Mouse (Mus musculus) embryonic facial prominence, embryonic 12.5 days (tissue): Measurements from ENCODE around the gene Miox. TPM values are rescaled to one million over a fixed set of nuclear protein-coding genes. Genes with fewer than 3 reads are reported as not detected.

Experiments used
- ATAC-seq: fragments of 200-750 bp; cut with Nextera tagmentation; 2 replicates; pipeline ENCODE4 v1.8.0; 2017; ENCODE audit not compliant: insufficient number of reproducible peaks, insufficient read depth, low FRiP score, low TSS enrichment
- H3K27ac ChIP-seq: fragments of 300-500 bp; sonication (generic); 2 replicates; pipeline ENCODE4 v1.5.1; 2016; ENCODE audit warnings: mild to moderate bottlenecking
- H3K27me3 ChIP-seq: fragments of 300-500 bp; sonication (generic); 2 replicates; pipeline ENCODE4 v1.6.1; 2016; ENCODE audit warnings: mild to moderate bottlenecking, moderate library complexity
- H3K36me3 ChIP-seq: fragments of 300-500 bp; sonication (generic); 2 replicates; pipeline ENCODE4 v1.6.1; 2016; ENCODE audit warnings: mild to moderate bottlenecking
- H3K4me1 ChIP-seq: fragments of 300-500 bp; sonication (generic); 2 replicates; pipeline ENCODE4 v1.6.1; 2016
- H3K4me2 ChIP-seq: fragments of 300-500 bp; sonication (generic); replicated peaks from 2 replicates; pipeline ENCODE4 v1.6.1; 2016; ENCODE audit warnings: mild to moderate bottlenecking, moderate library complexity
- H3K4me3 ChIP-seq: fragments of 300-500 bp; sonication (generic); 2 replicates; pipeline ENCODE4 v1.5.1; 2016; ENCODE audit warnings: mild to moderate bottlenecking
- H3K9ac ChIP-seq: fragments of 300-500 bp; sonication (generic); 2 replicates; pipeline ENCODE4 v1.6.1; 2016; ENCODE audit warnings: mild to moderate bottlenecking, moderate library complexity
- H3K9me3 ChIP-seq: fragments of 300-500 bp; sonication (generic); 2 replicates; pipeline ENCODE4 v1.6.1; 2016; ENCODE audit warnings: mild to moderate bottlenecking, moderate library complexity
- WGBS: fragments of 180-500 bp; shearing (Covaris S2); methylation state at CpG from one replicate; pipeline ENCODE4 v1.1.7; 2016; 5-methylcytosine and 5-hydroxymethylcytosine counted together
- microRNA-seq: library from miRNA; unstranded; fragments of <30 nt; microRNA quantifications from one replicate; pipeline ENCODE4, GENCODE M21; 2017
- polyA plus RNA-seq: library from polyadenylated mRNA; unstranded; fragments of >200 nt; fragmentation: Nextera tagmentation; extraction: Ambion mirVana; gene quantifications from 2 replicates; pipeline ENCODE4 v1.2.1, GENCODE M21; 2016

Gene Miox
- polyA plus RNA-seq, 1 experiment from 2014 or later: not detected

GRCm38 (mm10) chr15:89384617-89385016 lies 50.4 kb downstream of the Miox start, which contains the start of gene Klhdc7b:
Gene Klhdc7b (plus strand): TSS chr15:89384917.
- Histone ChIP-seq H3K36me3 (no peaks in the 10 kb centered on the region), H3K9ac (no peak within 1 kb of the TSS), H3K4me2 (no peak within 1 kb of the TSS), H3K27me3 (peaks cover 14% of the 10 kb centered on the region), H3K4me1 (no peaks in the 10 kb centered on the region), H3K27ac (no peak within 1 kb of the TSS), H3K9me3 (no peaks in the 10 kb centered on the region), H3K4me3 (no peak within 1 kb of the TSS)
- WGBS: 78% methylated on average over 7 of the region's 7 CpGs
- peak; percentile 55; the same call in 1 of the 2 replicates for ATAC-seq

Small RNAs within 50 kb of the gene (microRNA-seq; reads per million reads assigned to microRNA genes)
- gene Mir6959: not detected

Other genes with a start within 250 kb of the Miox start
- gene Selenoo, start 245.3 kb upstream of the Miox start, polyA plus RNA-seq: 21.0 and 22.3 TPM in 2 replicates
- gene Tubgcp6, start 211.3 kb upstream of the Miox start, polyA plus RNA-seq: 20.7 and 23.8 TPM in 2 replicates
- gene Hdac10, start 205.7 kb upstream of the Miox start, polyA plus RNA-seq: 20.1 and 21.6 TPM in 2 replicates
- 7.5 and 7.6 TPM in 2 replicates for gene Mapk12, start 193.7 kb upstream of the Miox start, polyA plus RNA-seq
- 14.0 and 16.4 TPM in 2 replicates for gene Mapk11, start 184.8 kb upstream of the Miox start, polyA plus RNA-seq
- 169 and 182 TPM in 2 replicates for gene Plxnb2, start 153.6 kb upstream of the Miox start, polyA plus RNA-seq
- 30.2 and 30.3 TPM in 2 replicates for gene Dennd6b, start 137.9 kb upstream of the Miox start, polyA plus RNA-seq
- gene Ppp6r2, start 122.8 kb upstream of the Miox start, polyA plus RNA-seq: 38.9 and 41.9 TPM in 2 replicates
- 60.9 and 61.6 TPM in 2 replicates for gene Sbf1, start 19.1 kb upstream of the Miox start, polyA plus RNA-seq
- 0.18 TPM in 1 of 2 replicates, not detected in the other for gene Adm2, start 11.7 kb upstream of the Miox start, polyA plus RNA-seq
- gene Lmf2, start 21.3 kb downstream of the Miox start, polyA plus RNA-seq: 54.5 and 58.8 TPM in 2 replicates
- 171 and 177 TPM in 2 replicates for gene Ncaph2, start 21.3 kb downstream of the Miox start, polyA plus RNA-seq
- gene Sco2, start 39.4 kb downstream of the Miox start, polyA plus RNA-seq: 5.5 and 6.2 TPM in 2 replicates
- gene Tymp, start 42.6 kb downstream of the Miox start, polyA plus RNA-seq: 1.2 and 1.5 TPM in 2 replicates
- gene Odf3b, start 44.9 kb downstream of the Miox start, polyA plus RNA-seq: 0.27 and 0.51 TPM in 2 replicates
- gene Klhdc7b, start 50.5 kb downstream of the Miox start, polyA plus RNA-seq: 0.11 TPM in 1 of 2 replicates, not detected in the other
- gene Syce3, start 76.1 kb downstream of the Miox start, polyA plus RNA-seq: not detected in 2 replicates
- 0.39 and 0.58 TPM in 2 replicates for gene Cpt1b, start 91.5 kb downstream of the Miox start, polyA plus RNA-seq
- 3.5 and 4.7 TPM in 2 replicates for gene C730034F03Rik, start 95.2 kb downstream of the Miox start, polyA plus RNA-seq
- 0.22 TPM in 1 of 2 replicates, not detected in the other for gene Gm44502, start 95.3 kb downstream of the Miox start, polyA plus RNA-seq
- gene Chkb, start 95.5 kb downstream of the Miox start, polyA plus RNA-seq: 60.2 and 68.7 TPM in 2 replicates
- 8.2 and 10.0 TPM in 2 replicates for gene Mapk8ip2, start 119.5 kb downstream of the Miox start, polyA plus RNA-seq
- gene Arsa, start 143.0 kb downstream of the Miox start, polyA plus RNA-seq: 18.0 and 18.2 TPM in 2 replicates
- gene Shank3, start 165.2 kb downstream of the Miox start, polyA plus RNA-seq: 3.0 and 4.7 TPM in 2 replicates
- 0.23 and 0.41 TPM in 2 replicates for gene Acr, start 233.9 kb downstream of the Miox start, polyA plus RNA-seq